Mouse (Mus musculus) limb, embryonic 10.5 days (tissue): ENCODE measurements around the gene Col6a3. TPM values are rescaled to one million over a fixed set of nuclear protein-coding genes. Genes with fewer than 3 reads are reported as not detected.

Source experiments
- DNase-seq: peaks from one replicate; pipeline ENCODE4 v3.0.0-alpha.2; 2017; ENCODE audit warnings: low spot score
- H3K27ac ChIP-seq: fragments of 300-500 bp; sonication (generic); 2 replicates; pipeline ENCODE4 v1.5.1; 2016; ENCODE audit warnings: mild to moderate bottlenecking
- H3K27me3 ChIP-seq: fragments of 300-500 bp; sonication (generic); 2 replicates; pipeline ENCODE4 v1.6.1; 2016; ENCODE audit warnings: low read depth, mild to moderate bottlenecking; ENCODE audit not compliant: poor library complexity, severe bottlenecking
- H3K36me3 ChIP-seq: fragments of 300-500 bp; sonication (generic); 2 replicates; pipeline ENCODE4 v1.6.1; 2016; ENCODE audit warnings: mild to moderate bottlenecking, moderate library complexity
- H3K4me1 ChIP-seq: fragments of 300-500 bp; sonication (generic); 2 replicates; pipeline ENCODE4 v1.6.1; 2016
- H3K4me3 ChIP-seq: fragments of 300-500 bp; sonication (generic); 2 replicates; pipeline ENCODE4 v1.5.1; 2016; ENCODE audit warnings: mild to moderate bottlenecking, moderate library complexity
- H3K9me3 ChIP-seq: fragments of 300-500 bp; sonication (generic); replicated peaks from 2 replicates; pipeline ENCODE4 v1.6.1; 2016; ENCODE audit warnings: mild to moderate bottlenecking
- WGBS: fragments of 180-500 bp; shearing (Covaris S2); methylation state at CpG from one replicate; pipeline ENCODE4 v1.1.7; 2016; 5-methylcytosine and 5-hydroxymethylcytosine counted together
- polyA plus RNA-seq: library from polyadenylated mRNA; unstranded; fragments of >200 nt; fragmentation: Nextera tagmentation; extraction: Ambion mirVana; gene quantifications from 2 replicates; pipeline ENCODE4 v1.2.1, GENCODE M21; 2016

Col6a3 gene
- polyA plus RNA-seq, 1 experiment from 2014 or later, result 5.6 TPM

DNA sequence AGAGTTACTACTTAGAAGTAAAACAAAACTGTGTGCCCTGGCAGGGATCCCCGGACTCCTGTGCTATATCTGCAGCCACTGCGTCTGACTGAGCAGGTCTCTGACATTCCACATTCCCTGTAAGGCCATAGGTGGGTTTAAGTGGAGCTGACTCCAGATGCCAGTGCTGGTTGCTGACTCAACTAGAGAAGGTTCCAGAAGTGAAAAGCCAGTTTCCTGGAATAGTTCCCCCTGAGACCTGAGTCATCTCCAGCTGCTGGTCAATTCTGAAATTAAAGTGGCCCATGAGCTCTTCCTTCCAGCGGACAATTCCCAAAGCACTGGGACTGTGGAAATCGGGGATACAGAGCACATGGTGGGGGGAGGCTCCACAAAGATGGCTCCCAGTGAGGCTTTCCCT, 5.1 kb downstream of the Col6a3 start:
- H3K27ac ChIP-seq, result peak overlapping the region; percentile 80
- no peak for DNase-seq
- H3K27me3 ChIP-seq, result no peaks in the 10 kb centered on the region
- H3K9me3 ChIP-seq, result no peaks in the 10 kb centered on the region
- no peaks in the 10 kb centered on the region for H3K36me3 ChIP-seq
- peaks cover 62% of the 10 kb centered on the region for H3K4me1 ChIP-seq
- WGBS, result 84% methylated on average over 4 of the region's 4 CpGs
- no peak overlapping the region for H3K4me3 ChIP-seq

DNA sequence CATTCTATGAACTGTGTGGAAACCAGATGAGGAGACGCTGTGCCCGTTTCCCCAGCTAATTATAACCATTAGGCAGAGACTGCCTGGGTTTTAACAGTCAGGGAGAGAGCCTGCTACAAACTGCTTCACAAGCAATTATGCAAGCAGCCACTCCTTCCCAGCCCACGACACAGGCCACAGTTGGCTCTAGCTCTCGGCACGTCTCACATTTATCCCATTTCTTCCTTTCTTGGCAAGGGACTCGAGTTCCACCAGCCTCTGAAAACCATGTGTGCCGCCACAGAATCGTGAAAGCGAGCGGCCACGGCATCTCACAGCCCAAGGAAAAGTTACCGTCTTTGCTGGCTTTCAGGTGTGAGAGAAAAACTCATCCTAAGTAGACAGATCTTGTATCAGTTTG, 5.5 kb downstream of the Col6a3 start:
- 49% methylated on average over 12 of the region's 12 CpGs for WGBS
- no peaks in the 10 kb centered on the region for H3K27me3 ChIP-seq
- peak; percentile 37 for DNase-seq
- no peaks in the 10 kb centered on the region for H3K9me3 ChIP-seq
- peak overlapping the region; percentile 80 for H3K27ac ChIP-seq
- H3K4me1 ChIP-seq, result peaks cover 58% of the 10 kb centered on the region
- no peak overlapping the region for H3K4me3 ChIP-seq
- no peaks in the 10 kb centered on the region for H3K36me3 ChIP-seq

- H3K27ac ChIP-seq, result peak overlapping the region; percentile 61
- no peak for DNase-seq
- no peaks in the 10 kb centered on the region for H3K27me3 ChIP-seq
- H3K4me1 ChIP-seq, result peaks cover 53% of the 10 kb centered on the region
- H3K4me3 ChIP-seq, result no peak overlapping the region
- H3K36me3 ChIP-seq, result no peaks in the 10 kb centered on the region
- WGBS, result 43% methylated on average over 5 of the region's 5 CpGs
- no peaks in the 10 kb centered on the region for H3K9me3 ChIP-seq
These were observed 7.5 kb downstream of the Col6a3 start for GRCm38 (mm10) chr1:90836178-90836740.

DNA sequence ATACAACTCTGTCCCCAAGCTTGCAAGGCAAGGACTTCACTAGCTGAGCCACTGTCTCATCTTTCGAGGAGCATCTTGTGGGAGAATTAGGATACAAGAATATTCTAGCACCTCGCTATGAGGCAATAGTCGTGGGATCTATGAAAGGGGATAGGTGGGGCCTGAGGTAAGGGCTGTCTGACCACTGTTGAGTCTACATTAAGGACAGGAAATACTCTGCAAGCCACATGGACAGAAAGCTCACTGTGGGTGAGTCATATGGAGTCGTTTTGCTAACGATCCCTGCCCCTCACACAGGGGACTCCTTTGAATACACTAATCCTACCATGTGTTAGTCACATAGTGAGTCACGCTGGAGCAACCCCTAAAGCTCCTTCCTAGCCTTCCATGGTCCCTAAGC, 9.1 kb downstream of the Col6a3 start:
- Histone ChIP-seq H3K27ac (no peak overlapping the region; the same call in 1 of the 2 replicates), H3K4me3 (no peak overlapping the region), H3K27me3 (no peaks in the 10 kb centered on the region), H3K9me3 (no peaks in the 10 kb centered on the region), H3K4me1 (peaks cover 46% of the 10 kb centered on the region), H3K36me3 (no peaks in the 10 kb centered on the region)
- no peak for DNase-seq
- 59% methylated on average over 6 of the region's 6 CpGs for WGBS

DNA sequence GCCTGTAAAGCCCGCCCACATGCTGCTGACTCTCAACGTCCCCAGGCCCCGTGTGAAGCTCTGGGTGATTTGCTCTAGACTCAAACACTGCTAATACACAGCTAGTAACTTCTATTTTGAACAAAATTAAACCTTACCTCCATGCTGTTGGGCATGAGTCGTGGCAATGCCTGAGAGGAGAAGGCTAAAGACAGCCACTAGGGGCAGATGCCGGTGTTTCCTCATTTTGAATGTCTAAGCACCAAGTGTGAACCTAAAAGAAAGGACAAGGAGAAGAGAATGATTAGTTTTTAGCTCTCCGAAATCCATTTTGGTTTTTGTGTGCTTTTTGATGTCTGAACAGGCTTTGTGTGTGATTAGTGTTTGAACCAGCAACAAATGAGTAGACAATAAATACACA, 13.8 kb downstream of the Col6a3 start:
- H3K36me3 ChIP-seq, result no peaks in the 10 kb centered on the region
- DNase-seq, result no peak
- WGBS, result 58% methylated on average over 6 of the region's 6 CpGs

GRCm38 (mm10) chr1:90813226-90813625, 30.5 kb downstream of the Col6a3 start:
- H3K36me3 ChIP-seq, result no peaks in the 10 kb centered on the region

More for the DNA sequence above, 13.8 kb downstream of the Col6a3 start:
- peaks cover 6% of the 10 kb centered on the region for H3K4me1 ChIP-seq
- no peak overlapping the region for H3K27ac ChIP-seq
- H3K9me3 ChIP-seq, result no peaks in the 10 kb centered on the region
- no peak overlapping the region for H3K4me3 ChIP-seq
- no peaks in the 10 kb centered on the region for H3K27me3 ChIP-seq

GRCm38 (mm10) chr1:90808930-90809329, 34.8 kb downstream of the Col6a3 start:
- 75% methylated on average over 9 of the region's 9 CpGs for WGBS
- Histone ChIP-seq H3K27me3 (no peaks in the 10 kb centered on the region), H3K36me3 (no peaks in the 10 kb centered on the region), H3K4me3 (no peak overlapping the region), H3K27ac (no peak overlapping the region), H3K9me3 (no peaks in the 10 kb centered on the region), H3K4me1 (no peaks in the 10 kb centered on the region)
- no peak for DNase-seq

More at GRCm38 (mm10) chr1:90813226-90813625, 30.5 kb downstream of the Col6a3 start:
- WGBS, result 93% methylated on average over 15 of the region's 15 CpGs
- no peak for DNase-seq
- Histone ChIP-seq H3K4me1 (no peaks in the 10 kb centered on the region), H3K27me3 (no peaks in the 10 kb centered on the region), H3K27ac (no peak overlapping the region), H3K4me3 (no peak overlapping the region), H3K9me3 (no peaks in the 10 kb centered on the region)

DNA sequence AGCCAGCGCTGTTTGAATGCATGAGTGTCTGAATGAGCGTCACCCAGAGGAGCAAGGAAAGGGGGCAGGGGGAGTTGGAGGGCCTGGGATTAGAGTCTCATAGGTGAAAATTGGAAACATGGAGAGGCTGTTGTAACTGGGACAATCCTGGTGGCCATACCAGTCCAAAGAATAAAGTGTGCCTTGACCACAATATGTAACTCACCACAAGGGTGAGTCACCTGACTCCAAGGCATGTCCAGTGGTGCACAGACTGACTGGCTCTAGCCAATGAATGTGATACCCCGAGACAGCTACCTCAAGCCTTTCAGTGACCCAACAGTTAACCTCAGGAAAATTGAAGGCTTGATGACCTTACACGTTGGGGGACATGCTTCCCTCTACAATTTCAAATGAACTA, 40.7 kb downstream of the Col6a3 start:
- Histone ChIP-seq H3K27ac (no peak overlapping the region), H3K4me3 (no peak overlapping the region), H3K27me3 (no peaks in the 10 kb centered on the region), H3K36me3 (peaks cover 3% of the 10 kb centered on the region), H3K4me1 (no peaks in the 10 kb centered on the region), H3K9me3 (no peaks in the 10 kb centered on the region)
- no peak for DNase-seq
- 91% methylated on average over 4 of the region's 4 CpGs for WGBS

GRCm38 (mm10) chr1:90801067-90801466, 42.7 kb downstream of the Col6a3 start:
- Histone ChIP-seq H3K4me3 (no peak overlapping the region), H3K36me3 (peaks cover 3% of the 10 kb centered on the region), H3K4me1 (no peaks in the 10 kb centered on the region), H3K27ac (no peak overlapping the region), H3K9me3 (no peaks in the 10 kb centered on the region), H3K27me3 (no peaks in the 10 kb centered on the region)
- 79% methylated on average over 13 of the region's 13 CpGs for WGBS
- no peak for DNase-seq

DNA sequence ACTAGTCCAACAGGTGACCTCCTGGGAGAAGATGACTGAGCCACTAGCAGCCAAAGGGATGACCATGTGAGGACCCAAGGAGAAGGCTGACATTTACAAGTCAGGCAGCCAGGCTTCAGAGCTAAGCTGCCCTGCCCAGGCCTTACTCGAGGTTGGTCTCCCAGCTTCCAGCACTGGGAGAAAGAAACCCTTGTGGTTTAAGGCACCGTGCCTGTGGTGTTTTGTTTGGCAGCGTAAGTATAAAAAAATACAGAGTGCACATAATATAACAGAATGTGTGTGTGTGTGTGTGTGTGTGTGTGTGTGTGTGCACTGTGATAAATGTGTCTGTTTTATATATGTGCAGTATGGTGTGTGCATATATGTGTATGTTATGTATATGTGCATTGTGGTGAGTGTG, 43.3 kb downstream of the Col6a3 start:
- no peaks in the 10 kb centered on the region for H3K27me3 ChIP-seq
- H3K27ac ChIP-seq, result no peak overlapping the region
- DNase-seq, result no peak
- no peaks in the 10 kb centered on the region for H3K9me3 ChIP-seq
- H3K36me3 ChIP-seq, result peaks cover 3% of the 10 kb centered on the region
- no peaks in the 10 kb centered on the region for H3K4me1 ChIP-seq
- WGBS, result 94% methylated on average over 3 of the region's 3 CpGs
- H3K4me3 ChIP-seq, result no peak overlapping the region

GRCm38 (mm10) chr1:90797276-90797891, 46.4 kb downstream of the Col6a3 start:
- Histone ChIP-seq H3K9me3 (no peaks in the 10 kb centered on the region), H3K27ac (no peak overlapping the region), H3K4me3 (no peak overlapping the region), H3K27me3 (no peaks in the 10 kb centered on the region), H3K4me1 (peaks cover 11% of the 10 kb centered on the region; the same call in 1 of the 2 replicates), H3K36me3 (peaks cover 2% of the 10 kb centered on the region; the same call in 1 of the 2 replicates)
- 88% methylated on average over 6 of the region's 6 CpGs for WGBS
- DNase-seq, result no peak

- 92% methylated on average over 4 of the region's 4 CpGs for WGBS
- DNase-seq, result no peak
- 0 out of 2 replicates have a peak, but pooled peaks cover 2% of the 10 kb centered on the region for H3K36me3 ChIP-seq
- H3K27ac ChIP-seq, result no peak overlapping the region
- H3K4me1 ChIP-seq, result peaks cover 23% of the 10 kb centered on the region
- H3K27me3 ChIP-seq, result no peaks in the 10 kb centered on the region
- no peaks in the 10 kb centered on the region for H3K9me3 ChIP-seq
- no peak overlapping the region for H3K4me3 ChIP-seq
These were observed 50.4 kb downstream of the Col6a3 start for GRCm38 (mm10) chr1:90793368-90793767.

DNA sequence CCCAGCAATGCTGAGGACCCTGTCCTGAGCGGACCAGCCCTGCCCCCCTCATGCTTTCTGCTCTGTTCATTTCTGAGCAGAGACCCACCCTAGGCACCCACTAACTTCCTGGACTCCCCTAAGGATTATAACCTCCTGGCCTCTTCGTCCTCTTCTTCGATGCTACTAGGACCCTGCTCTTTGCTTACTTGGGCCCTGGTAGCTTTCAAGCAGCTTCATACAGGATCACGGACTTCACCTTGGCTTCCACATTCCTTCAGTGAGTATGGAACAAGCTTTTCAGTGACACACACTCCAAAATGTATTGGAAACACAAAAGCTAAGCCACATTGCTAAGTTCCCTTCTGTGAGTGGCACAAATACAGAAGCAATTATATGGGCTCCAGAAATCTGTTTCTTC, 52.8 kb downstream of the Col6a3 start:
- H3K9me3 ChIP-seq, result no peaks in the 10 kb centered on the region
- WGBS, result 89% methylated on average over 4 of the region's 4 CpGs
- H3K27ac ChIP-seq, result no peak overlapping the region
- H3K4me3 ChIP-seq, result no peak overlapping the region
- H3K4me1 ChIP-seq, result peaks cover 23% of the 10 kb centered on the region
- no peak for DNase-seq
- H3K27me3 ChIP-seq, result no peaks in the 10 kb centered on the region
- H3K36me3 ChIP-seq, result 0 out of 2 replicates have a peak, but pooled peaks cover 2% of the 10 kb centered on the region
